Mouse (Mus musculus) ES-Bruce4 (cell line): ENCODE results near the gene Cnot8. TPM values are rescaled to one million over a fixed set of nuclear protein-coding genes. Genes with fewer than 3 reads are reported as not detected.

Experiments
- H3K27ac ChIP-seq: 2 replicates; pipeline ENCODE4 v1.5.1; 2012; ENCODE audit warnings: low read length, inconsistent platforms; ENCODE audit not compliant: insufficient read depth
- H3K27me3 ChIP-seq: 2 replicates; pipeline ENCODE4 v1.6.1; 2012; ENCODE audit warnings: mild to moderate bottlenecking, low read length, inconsistent platforms; ENCODE audit not compliant: control insufficient read depth, poor library complexity, insufficient read depth, severe bottlenecking
- H3K36me3 ChIP-seq: 2 replicates; pipeline ENCODE4 v1.6.1; 2012; ENCODE audit warnings: inconsistent platforms, mild to moderate bottlenecking, low read length, moderate library complexity; ENCODE audit not compliant: control insufficient read depth, poor library complexity, insufficient read depth, severe bottlenecking
- H3K4me1 ChIP-seq: one replicate; pipeline ENCODE4 v1.8.1; 2011; ENCODE audit warnings: low read length; ENCODE audit not compliant: control insufficient read depth, insufficient read depth
- H3K4me3 ChIP-seq: 2 replicates; pipeline ENCODE4 v1.5.1; 2011; ENCODE audit warnings: low read depth, mild to moderate bottlenecking, low read length
- H3K9ac ChIP-seq: 2 replicates; pipeline ENCODE4 v1.6.1; 2012; ENCODE audit warnings: low read depth, mild to moderate bottlenecking, inconsistent platforms; ENCODE audit not compliant: poor library complexity, severe bottlenecking
- H3K9me3 ChIP-seq: replicated peaks from 2 replicates; pipeline ENCODE4 v1.6.1; 2012; ENCODE audit warnings: mild to moderate bottlenecking, low read length, inconsistent platforms; ENCODE audit not compliant: control insufficient read depth, poor library complexity, insufficient read depth, severe bottlenecking
- CTCF ChIP-seq: IDR thresholded peaks from one replicate; pipeline ENCODE4 v1.8.1; 2011; ENCODE audit warnings: low read depth, low read length
- EP300 ChIP-seq: IDR thresholded peaks from 2 replicates; pipeline ENCODE4 v1.6.1; 2011; ENCODE audit warnings: low read depth, low read length; ENCODE audit not compliant: insufficient read depth
- POLR2A ChIP-seq: IDR thresholded peaks from one replicate; pipeline ENCODE4 v1.8.1; 2011; ENCODE audit warnings: low read length; ENCODE audit not compliant: insufficient read depth
- polyA plus RNA-seq: library from polyadenylated mRNA; stranded (reverse); fragments of >200 nt; gene quantifications from 2 replicates; pipeline ENCODE4 v1.2.4, GENCODE M21; 2011; ENCODE audit warnings: low read depth; ENCODE audit not compliant: missing spikeins, insufficient read depth, insufficient read length

Gene Cnot8
- polyA plus RNA-seq, 1 experiment = 98.9 TPM

DNA sequence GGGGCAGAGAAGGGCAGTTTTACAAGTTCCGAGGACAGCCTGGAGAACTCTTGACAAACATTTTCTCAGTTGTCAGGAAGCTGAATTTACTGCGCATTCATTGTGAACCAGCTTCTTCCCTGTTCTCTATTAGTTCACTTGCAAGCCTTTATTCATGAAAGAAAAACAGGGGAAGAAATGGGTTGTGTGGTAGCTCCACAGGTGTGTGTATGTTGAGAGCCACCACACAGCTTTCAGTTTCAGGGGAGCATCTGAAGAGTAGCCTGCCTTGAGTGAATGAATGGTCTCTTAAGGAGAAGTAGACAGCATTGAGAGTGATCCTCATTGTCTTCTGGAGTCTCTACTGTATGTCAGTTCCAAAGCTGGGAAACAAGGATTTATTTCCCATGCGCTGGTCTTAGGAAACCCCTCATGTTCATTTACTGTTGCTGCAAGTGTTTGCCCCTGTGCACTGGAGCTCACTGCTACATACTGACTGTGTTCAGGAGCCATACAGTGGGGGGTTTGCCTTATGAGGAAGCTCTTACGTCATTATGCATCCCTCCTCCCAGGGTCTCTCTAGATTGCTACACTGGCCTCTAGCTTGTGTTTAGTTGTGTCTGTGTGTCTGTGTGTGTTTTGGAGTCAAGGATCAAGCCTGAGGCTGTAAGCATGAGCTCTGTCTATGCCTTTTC is 3.8 kb downstream of the Cnot8 start:
- TF ChIP-seq CTCF (no peak), POLR2A (no peak), EP300 (no peak)
- H3K27me3 ChIP-seq = no peaks in the 10 kb centered on the region
- no peak overlapping the region for H3K27ac ChIP-seq
- no peak overlapping the region for H3K9ac ChIP-seq
- peaks cover 26% of the 10 kb centered on the region for H3K36me3 ChIP-seq
- no peak overlapping the region for H3K4me3 ChIP-seq
- no peaks in the 10 kb centered on the region for H3K9me3 ChIP-seq
- peaks cover 1% of the 10 kb centered on the region for H3K4me1 ChIP-seq

DNA sequence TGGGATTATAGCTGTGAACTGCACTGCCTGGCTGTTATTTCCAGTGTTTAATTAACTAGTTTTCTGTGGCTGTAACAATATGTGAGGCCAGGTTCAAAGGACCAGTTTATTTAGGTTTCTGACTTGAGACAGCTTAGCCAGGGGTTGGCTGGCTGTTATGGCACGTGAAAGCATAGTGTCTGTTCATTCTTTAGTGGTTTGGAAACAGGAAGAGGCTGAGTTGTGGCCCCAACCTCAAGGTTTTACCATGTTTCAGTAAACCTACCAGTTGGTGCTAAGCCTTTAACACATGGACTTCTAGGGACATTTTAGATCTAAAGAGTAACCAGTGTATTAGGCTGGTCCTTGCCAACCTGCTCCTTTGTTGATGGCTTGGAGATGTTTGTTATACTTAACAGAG is 12.6 kb downstream of the Cnot8 start:
- no peak overlapping the region for H3K27ac ChIP-seq
- H3K36me3 ChIP-seq = peaks cover 78% of the 10 kb centered on the region
- no peaks in the 10 kb centered on the region for H3K9me3 ChIP-seq
- no peak overlapping the region for H3K4me3 ChIP-seq
- H3K9ac ChIP-seq = no peak overlapping the region
- H3K4me1 ChIP-seq = no peaks in the 10 kb centered on the region
- no peak for TF ChIP-seq POLR2A
- TF ChIP-seq CTCF = no peak
- no peak for TF ChIP-seq EP300
- no peaks in the 10 kb centered on the region for H3K27me3 ChIP-seq

DNA sequence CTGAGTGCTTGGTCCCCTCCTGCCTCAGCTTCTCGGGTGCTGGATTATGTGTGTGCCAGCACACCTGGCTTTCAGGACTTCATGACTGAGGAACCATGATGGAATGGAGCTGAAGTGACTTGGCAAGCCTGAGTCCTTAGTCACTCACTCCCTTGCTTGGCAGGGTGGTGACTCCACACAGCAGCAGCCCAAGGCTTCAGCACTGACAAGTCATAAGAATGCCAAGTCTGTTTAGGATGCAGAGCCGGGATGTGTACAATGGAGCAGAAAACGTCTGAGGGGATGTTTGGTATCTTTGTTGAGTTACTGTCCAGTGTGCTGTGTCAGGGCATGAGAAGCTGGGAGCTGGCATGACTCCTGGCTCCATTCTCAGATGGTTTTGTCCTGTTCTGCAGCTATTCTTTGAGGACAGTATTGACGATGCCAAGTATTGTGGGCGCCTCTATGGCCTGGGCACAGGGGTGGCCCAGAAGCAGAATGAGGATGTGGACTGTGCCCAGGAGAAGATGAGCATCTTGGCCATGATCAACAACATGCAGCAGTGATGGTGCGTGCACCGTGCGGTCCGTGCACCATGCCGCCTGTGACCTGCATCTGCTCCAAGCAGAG is 13.2 kb downstream of the Cnot8 start:
- Histone ChIP-seq H3K36me3 (peaks cover 78% of the 10 kb centered on the region), H3K4me3 (no peak overlapping the region), H3K27me3 (no peaks in the 10 kb centered on the region)

DNA sequence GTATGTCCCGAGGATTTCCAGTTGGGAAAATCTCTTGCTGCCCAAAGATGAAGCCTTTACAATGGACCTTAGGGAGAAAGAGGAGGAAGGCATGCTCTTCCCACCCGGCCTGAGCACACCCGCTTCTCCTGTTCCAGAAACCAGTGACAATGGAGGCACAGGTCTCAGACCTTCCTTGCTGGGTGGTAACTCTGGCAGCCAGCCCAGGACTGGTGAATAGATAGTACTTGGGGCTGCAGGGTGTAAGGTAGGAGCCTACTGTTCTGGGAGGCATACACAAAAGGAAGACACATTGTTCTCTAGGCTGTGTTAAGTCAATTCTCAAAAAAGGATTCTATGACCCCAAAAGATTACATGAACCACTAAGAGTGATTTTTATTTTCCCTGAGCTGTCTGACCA is 16.7 kb downstream of the Cnot8 start:
- Histone ChIP-seq H3K36me3 (peaks cover 75% of the 10 kb centered on the region), H3K4me1 (no peaks in the 10 kb centered on the region), H3K9me3 (no peaks in the 10 kb centered on the region), H3K27ac (no peak overlapping the region), H3K9ac (no peak overlapping the region), H3K4me3 (no peak overlapping the region), H3K27me3 (no peaks in the 10 kb centered on the region)
- TF ChIP-seq CTCF = no peak
- no peak for TF ChIP-seq EP300
- TF ChIP-seq POLR2A = no peak

More for the DNA sequence above, 13.2 kb downstream of the Cnot8 start:
- Histone ChIP-seq H3K9me3 (no peaks in the 10 kb centered on the region), H3K27ac (no peak overlapping the region), H3K9ac (no peak overlapping the region), H3K4me1 (no peaks in the 10 kb centered on the region)
- TF ChIP-seq EP300 (no peak), POLR2A (no peak), CTCF (no peak)

DNA sequence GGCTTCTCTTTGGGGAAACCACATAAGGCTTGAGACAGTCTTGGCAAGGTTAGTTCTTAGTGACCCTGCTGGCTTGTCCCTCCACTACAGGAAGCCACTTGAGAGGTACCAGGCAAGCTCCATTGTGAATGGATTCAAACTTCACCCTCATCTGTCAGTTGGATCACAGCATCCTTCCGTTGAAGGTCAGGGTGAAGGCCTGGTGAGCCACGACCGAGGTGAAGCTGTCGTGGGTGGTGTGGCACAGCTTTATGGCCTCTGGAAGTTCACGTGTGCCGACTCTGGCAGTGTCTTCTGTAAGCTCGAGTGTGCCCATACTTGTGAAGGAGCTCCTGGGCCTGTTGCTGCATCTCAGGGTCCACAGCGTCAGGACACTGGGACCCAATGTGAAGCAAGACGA is 17.4 kb downstream of the Cnot8 start:
- Histone ChIP-seq H3K9ac (no peak overlapping the region), H3K4me1 (no peaks in the 10 kb centered on the region), H3K4me3 (no peak overlapping the region), H3K27me3 (no peaks in the 10 kb centered on the region), H3K9me3 (no peaks in the 10 kb centered on the region), H3K36me3 (peaks cover 70% of the 10 kb centered on the region), H3K27ac (no peak overlapping the region)
- TF ChIP-seq EP300 (no peak), CTCF (no peak), POLR2A (no peak)

DNA sequence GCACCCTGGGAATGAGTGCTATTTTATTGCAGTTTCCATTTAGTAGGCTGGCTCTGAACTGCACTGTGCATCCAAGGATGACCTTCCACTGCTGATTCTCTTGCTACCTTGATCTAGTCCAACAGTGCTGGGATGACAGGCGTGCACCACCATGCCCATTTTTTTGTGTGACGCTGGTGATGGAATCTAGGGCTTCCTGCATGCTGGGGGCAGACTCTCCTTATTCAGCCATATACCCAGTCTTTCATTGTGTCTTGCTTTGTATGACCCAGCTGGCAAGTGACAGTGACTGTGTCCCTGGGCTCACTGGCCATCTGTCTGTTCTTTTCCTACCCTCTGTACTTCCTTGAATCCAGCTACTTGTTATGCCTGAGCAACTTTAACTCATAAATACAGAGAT is 19.8 kb downstream of the Cnot8 start:
- H3K36me3 ChIP-seq = peaks cover 70% of the 10 kb centered on the region
- no peak overlapping the region for H3K9ac ChIP-seq
- H3K9me3 ChIP-seq = no peaks in the 10 kb centered on the region
- H3K4me1 ChIP-seq = no peaks in the 10 kb centered on the region
- TF ChIP-seq POLR2A (no peak), CTCF (no peak), EP300 (no peak)
- no peak overlapping the region for H3K27ac ChIP-seq
- no peak overlapping the region for H3K4me3 ChIP-seq
- no peaks in the 10 kb centered on the region for H3K27me3 ChIP-seq
